Mouse (Mus musculus) cerebellum, adult 2 months (tissue): ENCODE measurements around the gene Depdc5. TPM values are rescaled to one million over a fixed set of nuclear protein-coding genes. Genes with fewer than 3 reads are reported as not detected.

Experiments used
- DNase-seq, 2 experiments: peaks; one replicate each; pipeline ENCODE4 v3.0.0; 2021
- H3K27ac ChIP-seq: fragments of 200-500 bp; 2 replicates; pipeline ENCODE4 v1.5.1; 2012; ENCODE audit warnings: low read length, control low read depth, inconsistent platforms; ENCODE audit not compliant: insufficient read depth
- H3K27me3 ChIP-seq: fragments of 200-500 bp; 2 replicates; pipeline ENCODE4 v1.6.1; 2012; ENCODE audit warnings: inconsistent platforms, mild to moderate bottlenecking, low read length, moderate library complexity; ENCODE audit not compliant: control insufficient read depth, insufficient read depth
- H3K4me1 ChIP-seq: fragments of 200-500 bp; 2 replicates; pipeline ENCODE4 v1.6.1; 2011; ENCODE audit warnings: low read length; ENCODE audit not compliant: control insufficient read depth, insufficient read depth
- H3K4me3 ChIP-seq: fragments of 200-500 bp; replicated peaks from 2 replicates; pipeline ENCODE3; 2011; ENCODE audit warnings: mild to moderate bottlenecking, low read depth, low read length, control low read depth; ENCODE audit not compliant: insufficient read depth
- CTCF ChIP-seq: fragments of 200-500 bp; IDR thresholded peaks from 2 replicates; pipeline ENCODE4 v1.5.1; 2011; ENCODE audit warnings: low read depth, mild to moderate bottlenecking, control low read depth, low read length, moderate library complexity, borderline replicate concordance; ENCODE audit not compliant: insufficient read depth
- POLR2A ChIP-seq: fragments of 200-500 bp; IDR thresholded peaks from 2 replicates; pipeline ENCODE4 v1.6.1; 2011; ENCODE audit warnings: low read length, control low read depth, borderline replicate concordance; ENCODE audit not compliant: insufficient read depth
- WGBS: fragments of 180-500 bp; shearing (Covaris S2); methylation state at CpG from one replicate; pipeline ENCODE4 v1.1.7; 2018; 5-methylcytosine and 5-hydroxymethylcytosine counted together
- polyA plus RNA-seq: library from polyadenylated mRNA; depleted of rRNA; stranded (reverse); fragments of >200 nt; gene quantifications from 2 replicates; pipeline ENCODE4 v1.2.3, GENCODE M21; 2012

The Depdc5 gene
- polyA plus RNA-seq, 1 experiment = 45.8 TPM

DNA sequence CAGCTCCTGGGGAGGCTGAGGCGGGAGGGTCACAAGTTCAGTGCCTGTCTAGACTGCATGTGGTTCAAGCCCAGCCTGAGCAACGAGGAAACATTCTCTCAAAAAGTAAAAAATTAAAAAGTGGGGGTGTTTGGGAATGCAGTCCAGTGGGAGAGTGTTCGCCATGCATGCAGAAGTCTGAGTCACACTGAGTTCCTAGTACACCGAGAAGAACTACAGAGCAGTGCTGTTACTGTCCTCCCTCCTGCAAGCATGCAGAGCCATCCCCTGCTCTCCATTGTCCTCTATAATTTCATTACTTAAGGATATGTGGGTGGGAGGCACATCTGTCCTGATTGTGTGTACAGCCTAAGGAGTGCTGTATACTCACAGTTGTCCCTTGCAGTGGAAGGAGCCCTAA, 59.4 kb downstream of the Depdc5 start:
- WGBS = 78% methylated on average over 4 of the region's 4 CpGs
- Histone ChIP-seq H3K4me1 (no peaks in the 10 kb centered on the region), H3K27ac (no peak overlapping the region), H3K27me3 (no peaks in the 10 kb centered on the region), H3K4me3 (no peak overlapping the region)
- no peak for DNase-seq
- TF ChIP-seq CTCF (no peak), POLR2A (no peak)

DNA sequence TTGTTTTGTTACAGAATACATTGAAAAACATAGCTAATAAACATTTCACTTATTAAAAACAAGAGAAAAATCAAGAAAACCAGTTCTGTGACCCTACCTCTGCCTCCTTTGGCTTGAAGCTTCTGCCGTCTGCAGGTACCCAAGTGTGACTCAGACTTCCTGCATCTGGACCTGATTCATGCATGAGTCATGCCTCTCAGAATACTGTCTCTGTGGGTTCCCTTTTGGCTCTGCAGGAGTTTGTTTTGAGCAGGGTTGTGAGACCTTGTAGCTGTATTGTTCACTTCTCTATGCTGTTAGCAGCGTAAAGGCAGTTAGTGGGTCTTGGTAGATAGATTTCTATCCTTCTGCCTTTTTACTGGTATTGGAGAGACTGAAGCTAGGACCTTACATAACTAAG, 67.3 kb downstream of the Depdc5 start:
- Histone ChIP-seq H3K27ac (0 out of 2 replicates have a peak overlapping the region, but pooled peaks have one; percentile 56), H3K27me3 (no peaks in the 10 kb centered on the region), H3K4me1 (peaks cover 2% of the 10 kb centered on the region; the same call in 1 of the 2 replicates), H3K4me3 (no peak overlapping the region)
- DNase-seq = peak; percentile 48 to 82
- 40% methylated on average over 2 of the region's 2 CpGs for WGBS
- TF ChIP-seq CTCF = no peak
- TF ChIP-seq POLR2A = no peak

DNA sequence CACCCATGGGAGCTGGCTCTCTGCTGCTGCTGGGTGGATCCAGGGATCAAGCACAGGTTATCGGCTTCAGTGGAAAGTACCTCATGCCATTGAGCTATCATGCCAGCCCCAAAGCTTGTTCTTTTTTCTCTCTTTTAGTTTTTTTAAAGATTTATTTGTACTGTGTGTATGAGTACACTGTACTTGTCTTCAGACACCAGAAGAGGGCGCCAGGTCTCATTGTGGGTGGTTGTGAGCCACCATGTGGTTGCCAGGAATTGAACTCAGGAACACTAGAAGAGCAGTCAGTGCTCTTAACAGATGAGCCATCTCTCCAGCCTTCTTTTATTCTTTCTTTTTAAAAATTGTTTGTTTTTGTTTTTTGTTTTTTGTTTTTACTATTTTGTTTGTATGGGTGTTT, 71.2 kb downstream of the Depdc5 start:
- H3K4me3 ChIP-seq = no peak overlapping the region
- H3K27ac ChIP-seq = no peak overlapping the region
- H3K4me1 ChIP-seq = peaks cover 2% of the 10 kb centered on the region; the same call in 1 of the 2 replicates
- 64% methylated on average over 2 of the region's 2 CpGs for WGBS
- TF ChIP-seq CTCF = peak; percentile 34; the same call in 1 of the 2 replicates
- no peak for TF ChIP-seq POLR2A
- DNase-seq = no peak
- H3K27me3 ChIP-seq = no peaks in the 10 kb centered on the region

- no peak for DNase-seq
- Histone ChIP-seq H3K27me3 (no peaks in the 10 kb centered on the region), H3K4me1 (no peaks in the 10 kb centered on the region), H3K4me3 (no peak overlapping the region), H3K27ac (no peak overlapping the region)
- WGBS = 75% methylated on average over 7 of the region's 7 CpGs
- no peak for TF ChIP-seq POLR2A
- TF ChIP-seq CTCF = no peak
These were observed 77.1 kb downstream of the Depdc5 start for GRCm38 (mm10) chr5:32940586-32940985.

DNA sequence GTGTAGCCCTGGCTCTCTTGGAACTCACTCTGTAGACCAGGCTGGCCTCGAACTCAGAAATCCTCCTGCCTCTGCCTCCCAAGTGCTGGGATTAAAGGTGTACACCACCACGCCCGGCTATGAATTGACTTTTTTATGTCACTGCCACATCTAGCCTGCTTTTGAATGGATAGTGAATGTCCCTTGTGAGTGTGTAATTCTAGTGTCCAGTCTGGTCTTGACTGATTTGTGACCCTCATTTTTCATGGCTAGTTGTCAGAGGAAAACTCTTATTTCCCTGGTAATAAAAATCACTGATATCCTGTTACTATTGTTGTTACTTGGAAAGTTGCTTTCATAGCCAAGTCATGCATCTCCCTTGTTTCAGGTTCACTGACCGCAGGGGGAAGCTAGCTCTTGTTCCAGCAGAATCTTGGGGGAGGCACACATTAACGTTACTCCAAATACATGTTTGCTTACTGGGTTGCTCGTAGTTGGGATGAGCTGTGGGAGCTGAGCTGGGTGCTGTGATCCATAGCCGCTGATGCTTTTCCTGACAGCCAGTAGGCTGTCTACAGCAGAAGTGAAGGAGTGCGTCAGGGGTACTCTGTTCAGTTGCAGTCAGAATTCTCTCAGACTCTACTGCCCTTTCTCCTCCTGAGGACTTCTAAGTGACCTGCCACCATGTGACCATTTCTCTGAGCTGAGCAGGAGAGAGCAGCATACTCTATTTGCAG, 77.9 kb downstream of the Depdc5 start:
- DNase-seq = no peak
- WGBS = 95% methylated on average over 8 of the region's 8 CpGs
- Histone ChIP-seq H3K27me3 (no peaks in the 10 kb centered on the region), H3K4me3 (no peak overlapping the region), H3K27ac (no peak overlapping the region), H3K4me1 (no peaks in the 10 kb centered on the region)
- TF ChIP-seq CTCF = no peak
- no peak for TF ChIP-seq POLR2A

GRCm38 (mm10) chr5:32950077-32950476, 86.6 kb downstream of the Depdc5 start:
- H3K27ac ChIP-seq = no peak overlapping the region
- no peak overlapping the region for H3K4me3 ChIP-seq
- H3K27me3 ChIP-seq = no peaks in the 10 kb centered on the region
- 97% methylated on average over 6 of the region's 6 CpGs for WGBS
- no peak for TF ChIP-seq POLR2A
- no peak for TF ChIP-seq CTCF
- no peak for DNase-seq
- no peaks in the 10 kb centered on the region for H3K4me1 ChIP-seq

DNA sequence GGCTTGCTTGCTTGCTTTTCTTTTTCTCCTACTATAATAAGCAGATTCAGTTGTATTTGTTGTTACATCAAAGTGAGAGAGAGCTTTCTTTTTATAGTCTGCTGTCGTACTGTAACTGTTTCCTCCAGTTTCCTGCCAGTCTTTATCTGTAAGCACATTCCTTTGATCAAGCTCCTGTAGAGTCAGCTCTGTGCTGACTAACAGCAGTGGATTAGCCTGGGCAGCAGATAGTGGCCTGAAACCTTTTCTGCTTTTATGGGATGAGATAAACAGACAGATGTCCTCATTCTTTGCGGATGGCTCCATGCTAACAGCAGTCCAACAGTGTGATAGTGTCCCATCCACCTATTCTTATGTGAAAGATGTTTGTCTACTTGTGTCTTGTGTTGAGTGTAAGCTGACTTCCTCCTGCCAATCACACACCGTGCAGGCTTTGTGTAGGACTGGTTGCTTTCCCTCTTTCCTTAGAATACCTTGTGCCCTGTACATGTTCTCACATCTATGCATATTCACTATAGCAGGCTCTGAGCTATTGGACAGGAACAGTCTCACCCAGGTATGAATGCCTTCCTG, 87.3 kb downstream of the Depdc5 start:
- Histone ChIP-seq H3K27ac (no peak overlapping the region), H3K4me3 (no peak overlapping the region), H3K4me1 (no peaks in the 10 kb centered on the region), H3K27me3 (no peaks in the 10 kb centered on the region)
- TF ChIP-seq POLR2A = no peak
- no peak for TF ChIP-seq CTCF
- no peak for DNase-seq
- WGBS = 87% methylated on average over 3 of the region's 3 CpGs

GRCm38 (mm10) chr5:32955716-32956115, 92.2 kb downstream of the Depdc5 start:
- Histone ChIP-seq H3K27ac (no peak overlapping the region), H3K27me3 (no peaks in the 10 kb centered on the region), H3K4me1 (no peaks in the 10 kb centered on the region), H3K4me3 (no peak overlapping the region)
- no peak for TF ChIP-seq CTCF
- no peak for TF ChIP-seq POLR2A
- DNase-seq = no peak
- 83% methylated on average over 4 of the region's 4 CpGs for WGBS
